Mouse (Mus musculus) cerebellum, adult 8-10 months (tissue): ENCODE measurements around the gene Olfr1330.
A peak's percentile ranks its signal among the peaks of the same experiment; 100 is the strongest.
"Not testable (repeated sequence)": the region's sequence is repeated elsewhere in the genome, so short reads cannot be mapped to it uniquely, and the experiment has no call there.

Experiments
- DNase-seq: peaks from one replicate; pipeline ENCODE4 v3.0.0; 2022

Olfr1330 gene

DNA sequence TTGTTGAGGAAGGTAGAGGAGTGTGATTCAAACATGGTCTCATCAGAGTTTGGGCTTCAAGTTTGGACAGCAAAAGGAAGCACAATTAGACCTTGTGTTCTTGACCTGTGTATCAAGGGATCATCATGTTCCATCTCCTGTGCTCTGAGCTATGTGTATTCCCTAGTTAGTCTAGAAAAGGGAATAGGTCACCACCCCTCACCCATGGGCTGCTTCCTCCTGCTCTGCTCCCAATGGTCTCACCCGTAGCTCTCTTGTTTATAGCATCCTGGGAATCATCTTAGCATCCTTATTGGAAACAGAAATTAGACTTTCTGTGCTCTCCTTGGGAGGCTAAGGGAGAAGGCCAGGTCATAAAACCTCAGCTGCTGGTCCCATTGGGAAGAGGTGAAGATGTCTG lies at the start of gene Olfr1330:
Gene Olfr1330, plus strand, starts transcription at position 301 of the 400 bp plus-strand sequence.
- DNase-seq = no peak

DNA sequence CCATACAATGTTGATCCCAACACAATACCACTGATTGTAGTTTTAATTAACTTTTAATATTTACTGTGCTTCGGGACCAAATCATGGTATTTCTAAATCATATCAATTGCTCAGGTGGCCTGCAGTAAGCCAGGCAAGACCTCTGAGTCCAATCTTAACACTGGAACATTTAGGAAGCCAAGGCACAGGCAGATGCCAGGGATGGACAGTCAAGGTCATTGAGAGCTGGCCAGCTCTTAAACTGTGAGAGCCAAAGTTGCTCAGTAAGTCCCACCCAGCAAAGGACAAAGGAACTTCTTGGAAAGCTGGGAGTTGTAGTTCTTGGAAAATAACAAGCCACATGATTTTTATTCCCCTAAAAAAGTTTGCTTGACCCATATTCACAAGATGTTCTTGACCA lies 26.6 kb upstream of the Olfr1330 start:
- DNase-seq = no peak

DNA sequence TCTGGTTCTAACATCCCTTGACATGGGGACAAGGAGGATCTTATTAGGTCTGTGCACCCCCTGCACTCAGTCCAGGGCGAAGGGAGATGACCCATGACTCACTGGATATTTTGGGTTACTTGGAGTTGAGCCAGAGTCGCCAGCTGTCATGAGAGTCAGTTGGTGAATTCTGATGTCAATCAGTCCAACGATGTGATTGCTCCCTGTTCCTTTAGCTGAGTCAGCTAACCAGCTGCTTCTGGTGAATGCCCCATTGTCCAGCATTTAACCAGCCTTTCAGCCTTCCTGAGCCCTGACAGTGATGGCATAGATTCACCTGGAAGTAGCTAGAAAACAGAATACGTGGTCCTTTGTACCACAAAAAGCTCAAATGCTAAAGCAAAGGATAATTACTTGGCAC lies 25.7 kb upstream of the Olfr1330 start:
- peak; percentile 0 for DNase-seq

DNA sequence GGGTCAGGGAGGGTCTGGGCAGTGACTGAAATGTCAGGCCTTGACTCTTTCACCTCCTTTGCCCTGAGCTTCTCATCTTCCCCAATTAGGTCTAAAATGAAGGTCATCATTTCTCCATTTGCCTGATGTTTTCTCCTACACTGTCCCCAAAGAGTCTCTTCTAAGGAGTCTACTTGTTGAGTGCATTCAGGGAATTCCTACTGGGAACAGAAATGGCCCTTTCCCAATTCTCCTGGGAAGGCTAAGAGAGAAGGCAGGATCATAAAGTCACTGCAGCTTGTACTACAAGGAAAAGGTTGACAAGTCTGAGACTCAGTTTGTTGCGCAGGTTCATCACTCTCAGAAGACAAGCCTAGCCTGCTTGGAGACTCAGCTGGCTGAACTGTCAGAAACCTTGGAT lies 24.0 kb upstream of the Olfr1330 start, which contains the start of gene Olfr1331:
Gene Olfr1331, plus strand, starts transcription at position 301 of the 400 bp plus-strand sequence.
- DNase-seq = no peak

DNA sequence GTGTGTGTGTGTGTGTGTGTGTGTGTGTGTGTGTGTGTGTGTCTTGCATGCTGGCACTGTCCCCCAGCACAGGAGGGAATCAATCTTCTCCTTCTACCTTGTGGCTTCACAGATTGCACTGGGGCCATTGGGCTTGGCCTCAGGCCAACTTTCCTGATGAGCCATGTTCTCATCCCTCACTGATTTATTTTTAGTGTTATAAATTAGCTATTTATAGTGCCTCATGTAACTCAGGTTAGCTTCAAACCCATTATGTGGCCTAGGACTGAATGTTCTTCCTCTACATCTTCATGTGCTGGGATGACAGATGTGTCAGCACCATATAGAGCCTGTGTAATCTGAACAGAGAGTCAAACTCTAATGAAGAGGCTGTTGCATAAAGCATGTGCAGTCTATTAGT lies 20.8 kb upstream of the Olfr1330 start:
- DNase-seq = no peak

DNA sequence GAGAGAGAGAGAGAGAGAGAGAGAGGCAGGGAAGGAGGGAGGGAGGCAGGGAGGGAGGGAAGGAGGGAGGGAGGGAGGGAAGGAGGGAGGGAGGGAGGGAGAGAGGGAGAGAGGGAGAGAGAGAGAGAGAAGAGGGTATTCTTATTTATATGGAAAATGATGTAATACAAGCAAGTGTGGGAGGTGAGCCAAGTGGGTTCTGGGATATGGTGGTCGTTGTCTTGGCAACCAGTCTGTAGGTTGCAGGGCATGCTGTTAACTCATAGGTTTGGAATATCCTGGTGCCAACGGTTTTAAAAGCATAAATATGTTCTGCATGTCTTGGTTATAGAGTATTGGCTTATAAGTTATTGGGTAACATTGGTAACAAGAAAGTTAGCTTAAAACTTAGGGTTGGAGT lies 13.6 kb downstream of the Olfr1330 start:
- no peak for DNase-seq

DNA sequence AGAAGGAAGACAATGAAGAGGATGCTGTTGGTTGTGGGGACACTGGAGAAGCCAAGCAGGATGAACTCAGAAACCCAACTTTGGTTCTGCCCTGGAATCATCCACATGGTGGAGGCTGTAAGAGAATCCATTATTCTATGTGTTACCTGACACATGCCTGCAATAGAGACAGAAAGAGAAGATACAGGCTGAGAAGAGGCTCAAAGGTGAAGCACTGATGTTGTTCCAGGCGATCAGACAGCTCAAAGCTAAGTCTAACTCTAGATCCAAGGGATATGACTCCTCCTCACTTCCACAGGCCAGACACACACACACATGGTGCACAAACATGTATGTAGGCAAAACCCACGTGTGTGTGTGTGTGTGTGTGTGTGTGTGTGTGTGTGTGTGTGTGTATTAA lies 29.0 kb downstream of the Olfr1330 start, which contains the start of gene Olfr1329:
Gene Olfr1329, minus strand, starts transcription at position 101 of the 400 bp plus-strand sequence.
- not testable (repeated sequence) for DNase-seq

DNA sequence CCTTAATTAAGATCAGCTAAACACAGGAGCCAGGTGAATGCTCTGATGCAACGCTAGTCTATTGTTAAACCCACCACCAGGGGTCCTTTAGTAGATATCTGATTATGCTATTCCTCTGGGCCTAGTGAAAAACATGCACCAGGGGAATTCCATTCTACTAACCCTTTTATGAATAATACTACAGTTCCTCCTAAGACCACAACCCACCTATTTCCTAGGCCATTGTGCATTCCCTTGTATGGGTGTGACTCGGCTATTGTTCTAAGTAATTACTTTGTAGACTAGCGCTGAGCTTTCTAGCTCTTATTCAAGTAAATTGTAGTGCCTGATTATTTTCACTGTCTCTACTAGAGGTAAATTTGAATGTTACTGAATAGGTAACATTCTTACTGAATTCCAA lies 42.9 kb downstream of the Olfr1330 start:
- DNase-seq = not testable (repeated sequence)

DNA sequence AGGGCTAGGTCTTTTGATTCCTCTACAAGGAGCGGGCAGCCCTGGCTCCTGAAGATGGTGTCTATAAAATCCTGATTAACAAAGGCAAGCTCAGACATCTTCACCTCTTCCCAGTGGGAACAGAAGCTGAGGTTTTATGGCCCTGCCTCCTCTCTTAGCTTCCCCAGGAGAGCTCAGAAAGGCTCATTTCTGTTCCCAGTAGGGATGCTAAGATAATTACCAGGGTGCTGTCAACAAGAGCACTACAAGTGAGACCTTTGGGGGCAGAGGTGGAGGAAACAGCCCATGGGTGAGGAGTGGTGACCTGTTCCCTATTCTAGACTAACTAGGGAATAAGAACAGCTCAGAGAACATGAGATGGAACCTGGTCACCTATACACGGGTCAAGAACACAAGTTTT lies 50.1 kb downstream of the Olfr1330 start, which contains the start of gene Olfr1328:
Gene Olfr1328, minus strand, starts transcription at position 101 of the 400 bp plus-strand sequence.
- no peak for DNase-seq
